Mouse (Mus musculus) bone marrow macrophage, adult 2 months (primary cell): ENCODE results near the gene Heca.

Source experiments
- CTCF ChIP-seq: IDR thresholded peaks from 2 replicates; pipeline ENCODE4 v1.5.1; 2012; ENCODE audit warnings: low read depth, mild to moderate bottlenecking, low read length, moderate library complexity
- POLR2A ChIP-seq: IDR thresholded peaks from 2 replicates; pipeline ENCODE4 v1.6.1; 2012; ENCODE audit warnings: mild to moderate bottlenecking, low read depth, low read length, borderline replicate concordance

DNA sequence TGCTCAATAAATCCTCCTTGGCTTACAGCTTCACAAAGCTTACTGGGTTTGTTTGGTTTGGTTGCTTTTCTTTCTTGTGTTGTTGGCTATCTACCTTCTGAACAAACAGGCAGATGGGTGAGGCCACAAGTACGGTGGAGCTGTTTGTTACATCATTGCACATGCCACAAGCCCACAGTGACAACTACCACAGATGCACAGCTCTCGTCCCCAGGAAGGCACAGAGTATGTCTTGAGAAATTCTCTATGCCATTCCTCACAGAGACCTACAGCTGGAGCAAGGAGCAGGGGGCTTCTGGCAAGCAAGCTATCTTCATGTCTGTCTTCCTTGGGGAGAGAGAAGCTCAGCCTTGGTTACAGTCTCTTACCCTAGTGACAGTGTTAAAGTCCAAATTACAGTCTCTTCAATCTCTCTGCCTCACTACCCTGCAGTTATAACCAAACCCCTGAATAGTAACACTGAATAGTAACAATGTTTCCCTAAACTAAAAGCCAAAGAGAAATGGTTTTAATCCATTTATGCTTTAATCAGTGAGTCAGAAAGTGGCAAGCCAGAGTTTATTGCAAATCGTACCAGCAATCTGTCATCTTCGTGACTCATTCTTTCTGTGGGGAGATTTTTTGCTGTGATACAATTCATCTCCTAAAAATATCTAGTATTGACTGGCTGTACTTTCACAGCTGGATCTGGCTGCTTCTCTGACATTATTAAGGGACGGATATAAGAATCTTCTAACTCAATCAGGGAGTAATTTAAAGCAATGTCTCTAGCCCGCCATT is 87.0 kb downstream of the Heca start:
- TF ChIP-seq POLR2A: no peak
- no peak for TF ChIP-seq CTCF
